Mouse (Mus musculus): ENCODE data around the gene Emc3. TPM values are rescaled to one million over a fixed set of nuclear protein-coding genes. Genes with fewer than 3 reads are reported as not detected.

Emc3 gene
- polyA plus RNA-seq (2014; fragmentation: Nextera tagmentation; extraction: Ambion mirVana), result 74.3 and 77.7 TPM in 2 replicates

DNA sequence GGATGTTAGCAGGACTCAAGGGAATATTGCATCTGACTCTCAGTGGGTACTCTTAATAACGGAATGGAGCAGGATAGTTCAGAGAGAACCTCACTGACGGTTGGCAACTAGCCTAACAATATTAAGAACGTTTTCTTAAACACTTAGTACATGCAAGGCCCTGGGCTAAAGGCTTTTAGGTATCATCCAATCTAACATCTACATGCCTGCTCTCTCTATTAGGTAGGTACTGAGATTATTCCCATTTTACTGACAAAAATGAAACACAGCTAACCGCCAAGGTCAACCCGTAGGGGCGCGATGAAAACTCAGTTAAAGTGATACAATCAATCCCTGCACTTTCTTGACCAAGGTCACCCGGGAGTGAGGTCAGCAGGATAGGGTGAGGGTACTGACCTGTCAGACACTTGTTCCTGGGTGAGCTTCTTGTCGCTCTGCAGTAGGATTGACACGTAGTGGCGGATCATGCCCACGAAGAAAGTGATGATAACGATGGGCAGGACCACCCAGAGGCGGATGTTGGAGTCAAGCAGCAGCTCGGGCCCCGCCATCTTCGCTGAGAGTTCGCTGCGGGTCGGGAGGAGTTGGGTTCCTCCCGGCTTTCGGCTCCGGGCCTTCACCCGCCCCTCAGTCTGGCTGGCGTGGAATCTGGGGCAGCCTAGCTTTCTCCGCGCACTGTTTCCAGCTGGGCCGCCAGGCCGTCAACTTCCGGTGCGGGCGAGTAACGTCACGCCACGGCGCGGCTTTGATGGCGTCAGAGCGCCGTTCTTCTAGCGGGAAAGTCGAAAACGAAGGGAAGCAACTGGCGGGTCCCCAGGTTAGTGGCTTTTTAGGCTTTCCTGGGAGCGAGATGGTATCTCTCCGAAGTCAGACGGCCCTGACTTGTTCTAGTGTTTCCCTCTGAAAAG is at the start of gene Emc3, which contains the start of gene Fancd2:
Gene Emc3 (minus strand): TSS at position 721 of the 908 bp plus-strand sequence.
Gene Fancd2 (plus strand): TSS at position 751 of the 908 bp plus-strand sequence.
- Histone ChIP-seq H3K4me1 (replicated peaks; ENCODE audit: control insufficient read depth, insufficient read depth, low read length) (no peaks in the 10 kb centered on the region; the same call in 1 of the 2 replicates), H3K4me2 (ENCODE audit: low read depth, low read length, severe bottlenecking) (peak within 1 kb of the TSS; percentile 73), H3K4me3 (ENCODE audit: low read depth, low read length) (peak within 1 kb of the TSS; percentile 89), H3K9me3 (ENCODE audit: control insufficient read depth, low read length) (no peaks in the 10 kb centered on the region), H3K27me3 (ENCODE audit: control insufficient read depth, insufficient read depth, low read length) (no peaks in the 10 kb centered on the region), H3K27ac (ENCODE audit: low read depth, low read length) (peak within 1 kb of the TSS; percentile 25; the same call in 1 of the 2 replicates), H3K9ac (ENCODE audit: low read length) (peak within 1 kb of the TSS; percentile 84), H3K36me3 (ENCODE audit: control insufficient read depth, insufficient read depth, low read length) (no peaks in the 10 kb centered on the region)
- DNase-seq (ENCODE audit: low spot score), result peak; percentile 95
- peak; percentile 91 for ATAC-seq (replicated peaks; ENCODE audit: low FRiP score)
- WGBS, result 2% methylated on average over 46 of the region's 47 CpGs

GRCm38 (mm10) chr6:113579306-113579705 is 47.9 kb upstream of the Emc3 start:
- no peaks in the 10 kb centered on the region for H3K27me3 ChIP-seq (ENCODE audit: control insufficient read depth, insufficient read depth, low read length)
- no peak overlapping the region for H3K9ac ChIP-seq (ENCODE audit: low read length)
- ATAC-seq (replicated peaks; ENCODE audit: low FRiP score) (no peak), DNase-seq (ENCODE audit: low spot score) (no peak)
- 97% methylated on average over 3 of the region's 3 CpGs for WGBS
- H3K36me3 ChIP-seq (ENCODE audit: control insufficient read depth, insufficient read depth, low read length), result no peaks in the 10 kb centered on the region; the same call in 1 of the 2 replicates
- no peak overlapping the region for H3K4me3 ChIP-seq (ENCODE audit: low read depth, low read length)
- no peak overlapping the region for H3K4me2 ChIP-seq (ENCODE audit: low read depth, low read length, severe bottlenecking)
- H3K4me1 ChIP-seq (replicated peaks; ENCODE audit: control insufficient read depth, insufficient read depth, low read length), result no peaks in the 10 kb centered on the region
- H3K27ac ChIP-seq (ENCODE audit: low read depth, low read length), result no peak overlapping the region
- no peaks in the 10 kb centered on the region for H3K9me3 ChIP-seq (ENCODE audit: control insufficient read depth, low read length)

DNA sequence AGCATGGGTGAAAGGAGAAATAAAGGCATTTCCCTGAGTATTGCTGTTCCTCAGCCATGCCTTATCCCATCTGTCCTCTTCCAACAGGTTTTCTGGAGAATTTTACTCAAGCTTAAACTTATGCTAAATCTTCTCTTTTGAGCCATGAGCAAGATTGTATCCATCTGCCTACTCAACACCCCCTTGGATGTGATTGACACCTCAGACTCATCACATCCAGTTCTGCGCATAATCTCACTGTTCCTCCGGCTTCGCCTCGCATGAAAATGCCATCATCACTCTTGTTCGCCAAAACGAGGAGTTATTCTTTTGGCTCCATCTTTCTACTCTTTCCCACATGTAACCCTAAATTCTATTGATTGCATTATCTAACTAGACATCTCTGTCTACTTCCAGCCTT is 44.6 kb upstream of the Emc3 start:
- DNase-seq (ENCODE audit: low spot score) (no peak), ATAC-seq (replicated peaks; ENCODE audit: low FRiP score) (no peak)
- no peaks in the 10 kb centered on the region for H3K4me1 ChIP-seq (replicated peaks; ENCODE audit: control insufficient read depth, insufficient read depth, low read length)
- H3K9ac ChIP-seq (ENCODE audit: low read length), result no peak overlapping the region
- H3K27me3 ChIP-seq (ENCODE audit: control insufficient read depth, insufficient read depth, low read length), result no peaks in the 10 kb centered on the region
- H3K9me3 ChIP-seq (ENCODE audit: control insufficient read depth, low read length), result no peaks in the 10 kb centered on the region
- H3K4me2 ChIP-seq (ENCODE audit: low read depth, low read length, severe bottlenecking), result no peak overlapping the region
- no peaks in the 10 kb centered on the region; the same call in 1 of the 2 replicates for H3K36me3 ChIP-seq (ENCODE audit: control insufficient read depth, insufficient read depth, low read length)
- H3K4me3 ChIP-seq (ENCODE audit: low read depth, low read length), result no peak overlapping the region
- 98% methylated on average over 6 of the region's 6 CpGs for WGBS
- no peak overlapping the region for H3K27ac ChIP-seq (ENCODE audit: low read depth, low read length)

GRCm38 (mm10) chr6:113564557-113564956 is 33.1 kb upstream of the Emc3 start:
- no peaks in the 10 kb centered on the region; the same call in 1 of the 2 replicates for H3K36me3 ChIP-seq (ENCODE audit: control insufficient read depth, insufficient read depth, low read length)
- H3K4me3 ChIP-seq (ENCODE audit: low read depth, low read length), result no peak overlapping the region
- H3K9ac ChIP-seq (ENCODE audit: low read length), result no peak overlapping the region
- no peaks in the 10 kb centered on the region for H3K27me3 ChIP-seq (ENCODE audit: control insufficient read depth, insufficient read depth, low read length)
- no peaks in the 10 kb centered on the region for H3K4me1 ChIP-seq (replicated peaks; ENCODE audit: control insufficient read depth, insufficient read depth, low read length)
- H3K4me2 ChIP-seq (ENCODE audit: low read depth, low read length, severe bottlenecking), result no peak overlapping the region
- DNase-seq (ENCODE audit: low spot score) (no peak), ATAC-seq (replicated peaks; ENCODE audit: low FRiP score) (no peak)
- WGBS, result 97% methylated on average over 1 of the region's 1 CpGs
- no peaks in the 10 kb centered on the region for H3K9me3 ChIP-seq (ENCODE audit: control insufficient read depth, low read length)
- H3K27ac ChIP-seq (ENCODE audit: low read depth, low read length), result no peak overlapping the region

- Histone ChIP-seq H3K4me3 (ENCODE audit: low read depth, low read length) (no peak overlapping the region), H3K36me3 (ENCODE audit: control insufficient read depth, insufficient read depth, low read length) (no peaks in the 10 kb centered on the region; the same call in 1 of the 2 replicates), H3K4me1 (replicated peaks; ENCODE audit: control insufficient read depth, insufficient read depth, low read length) (no peaks in the 10 kb centered on the region), H3K4me2 (ENCODE audit: low read depth, low read length, severe bottlenecking) (no peak overlapping the region), H3K27me3 (ENCODE audit: control insufficient read depth, insufficient read depth, low read length) (no peaks in the 10 kb centered on the region), H3K9ac (ENCODE audit: low read length) (no peak overlapping the region), H3K9me3 (ENCODE audit: control insufficient read depth, low read length) (no peaks in the 10 kb centered on the region), H3K27ac (ENCODE audit: low read depth, low read length) (no peak overlapping the region)
- no peak for DNase-seq (ENCODE audit: low spot score)
- no peak for ATAC-seq (replicated peaks; ENCODE audit: low FRiP score)
- 81% methylated on average over 6 of the region's 6 CpGs for WGBS
These were observed 28.3 kb upstream of the Emc3 start for GRCm38 (mm10) chr6:113559736-113560135.

GRCm38 (mm10) chr6:113543906-113544481 is 12.5 kb upstream of the Emc3 start:
- Histone ChIP-seq H3K9ac (ENCODE audit: low read length) (no peak overlapping the region), H3K27ac (ENCODE audit: low read depth, low read length) (no peak overlapping the region), H3K9me3 (ENCODE audit: control insufficient read depth, low read length) (no peaks in the 10 kb centered on the region), H3K27me3 (ENCODE audit: control insufficient read depth, insufficient read depth, low read length) (no peaks in the 10 kb centered on the region), H3K4me3 (ENCODE audit: low read depth, low read length) (no peak overlapping the region), H3K4me2 (ENCODE audit: low read depth, low read length, severe bottlenecking) (no peak overlapping the region), H3K36me3 (ENCODE audit: control insufficient read depth, insufficient read depth, low read length) (no peaks in the 10 kb centered on the region; the same call in 1 of the 2 replicates), H3K4me1 (replicated peaks; ENCODE audit: control insufficient read depth, insufficient read depth, low read length) (no peaks in the 10 kb centered on the region)
- 91% methylated on average over 8 of the region's 12 CpGs for WGBS
- no peak for DNase-seq (ENCODE audit: low spot score)
- ATAC-seq (replicated peaks; ENCODE audit: low FRiP score), result no peak

- no peak overlapping the region for H3K27ac ChIP-seq (ENCODE audit: low read depth, low read length)
- no peaks in the 10 kb centered on the region for H3K4me1 ChIP-seq (replicated peaks; ENCODE audit: control insufficient read depth, insufficient read depth, low read length)
- H3K36me3 ChIP-seq (ENCODE audit: control insufficient read depth, insufficient read depth, low read length), result no peaks in the 10 kb centered on the region; the same call in 1 of the 2 replicates
- no peak overlapping the region for H3K4me2 ChIP-seq (ENCODE audit: low read depth, low read length, severe bottlenecking)
- no peak overlapping the region for H3K9ac ChIP-seq (ENCODE audit: low read length)
- H3K9me3 ChIP-seq (ENCODE audit: control insufficient read depth, low read length), result no peaks in the 10 kb centered on the region
- WGBS, result 94% methylated on average over 6 of the region's 6 CpGs
- no peaks in the 10 kb centered on the region for H3K27me3 ChIP-seq (ENCODE audit: control insufficient read depth, insufficient read depth, low read length)
- no peak overlapping the region for H3K4me3 ChIP-seq (ENCODE audit: low read depth, low read length)
- ATAC-seq (replicated peaks; ENCODE audit: low FRiP score), result no peak
- no peak for DNase-seq (ENCODE audit: low spot score)
These were observed 10.2 kb upstream of the Emc3 start for GRCm38 (mm10) chr6:113541610-113542009.

- Histone ChIP-seq H3K9me3 (ENCODE audit: control insufficient read depth, low read length) (no peaks in the 10 kb centered on the region), H3K9ac (ENCODE audit: low read length) (no peak overlapping the region), H3K4me1 (replicated peaks; ENCODE audit: control insufficient read depth, insufficient read depth, low read length) (no peaks in the 10 kb centered on the region; the same call in 1 of the 2 replicates), H3K36me3 (ENCODE audit: control insufficient read depth, insufficient read depth, low read length) (no peaks in the 10 kb centered on the region), H3K27ac (ENCODE audit: low read depth, low read length) (no peak overlapping the region), H3K4me2 (ENCODE audit: low read depth, low read length, severe bottlenecking) (no peak overlapping the region), H3K27me3 (ENCODE audit: control insufficient read depth, insufficient read depth, low read length) (no peaks in the 10 kb centered on the region), H3K4me3 (ENCODE audit: low read depth, low read length) (no peak overlapping the region)
- ATAC-seq (replicated peaks; ENCODE audit: low FRiP score), result no peak
- WGBS, result 89% methylated on average over 7 of the region's 7 CpGs
- no peak for DNase-seq (ENCODE audit: low spot score)
These were observed 3.4 kb upstream of the Emc3 start for GRCm38 (mm10) chr6:113534886-113535285.
